Mouse (Mus musculus): Measurements from ENCODE around the gene Glis1. TPM values are rescaled to one million over a fixed set of nuclear protein-coding genes. Genes with fewer than 3 reads are reported as not detected.
A peak's percentile ranks its signal among the peaks of the same experiment; 100 is the strongest.

Glis1 gene
- polyA plus RNA-seq, 1 experiment from 2014 or later, result 1.2 TPM

DNA sequence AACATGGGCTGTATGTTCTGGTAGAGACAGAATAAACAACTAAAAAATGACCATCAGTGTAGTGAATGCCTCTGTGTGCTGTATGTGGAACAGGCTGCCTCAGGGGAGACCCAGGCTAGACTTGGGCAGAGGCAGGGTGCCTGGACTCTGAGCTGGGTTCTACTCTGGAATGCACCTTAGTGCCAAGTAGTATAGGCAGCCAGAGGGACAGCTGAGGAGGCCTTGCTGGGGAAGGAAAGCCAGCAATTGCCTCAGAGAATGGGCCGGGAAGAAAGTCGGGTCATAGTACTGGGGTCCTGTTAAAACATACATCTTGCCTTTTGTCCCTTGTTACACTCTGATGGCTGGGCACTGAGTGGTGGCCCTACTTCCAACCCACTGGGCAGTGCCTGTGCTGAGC lies 25.1 kb downstream of the Glis1 start:
- Histone ChIP-seq H3K4me2 (peak overlapping the region; percentile 38; the same call in 1 of the 2 replicates), H3K9me3 (ENCODE audit: control insufficient read depth, low read length) (no peaks in the 10 kb centered on the region), H3K4me1 (replicated peaks; ENCODE audit: control insufficient read depth, insufficient read depth, low read length) (peaks cover 19% of the 10 kb centered on the region), H3K27ac (ENCODE audit: low read depth, low read length) (no peak overlapping the region), H3K9ac (ENCODE audit: low read depth, low read length) (no peak overlapping the region), H3K36me3 (ENCODE audit: control insufficient read depth, insufficient read depth, low read length) (no peaks in the 10 kb centered on the region), H3K27me3 (replicated peaks; ENCODE audit: control insufficient read depth, insufficient read depth, low read length) (peaks cover 3% of the 10 kb centered on the region), H3K4me3 (ENCODE audit: low read depth, low read length) (no peak overlapping the region)
- DNase-seq (ENCODE audit: low spot score) (no peak), ATAC-seq (replicated peaks; ENCODE audit: low FRiP score) (no peak)
- WGBS, result 79% methylated on average over 2 of the region's 2 CpGs

DNA sequence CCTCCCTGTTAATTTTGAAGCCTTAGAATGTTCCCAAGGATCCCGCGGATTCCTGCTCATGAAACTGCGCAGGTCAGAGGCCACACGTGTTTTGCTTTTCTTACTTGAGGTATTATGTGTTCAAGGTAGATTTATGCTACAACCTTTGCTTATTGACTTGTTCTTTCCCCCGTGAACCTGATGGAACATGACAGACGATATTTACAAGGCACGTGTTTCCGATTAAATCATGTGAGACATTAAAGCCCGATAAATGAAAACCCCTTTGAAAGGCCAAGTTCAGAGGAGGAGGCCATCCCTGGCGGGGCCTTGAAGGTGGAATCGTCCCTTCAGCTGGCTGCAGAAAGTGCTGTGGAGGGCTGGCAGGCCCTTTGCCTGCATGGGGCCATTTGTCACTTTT lies 26.1 kb downstream of the Glis1 start:
- Histone ChIP-seq H3K4me2 (no peak overlapping the region), H3K27me3 (replicated peaks; ENCODE audit: control insufficient read depth, insufficient read depth, low read length) (peaks cover 3% of the 10 kb centered on the region), H3K9ac (ENCODE audit: low read depth, low read length) (no peak overlapping the region), H3K9me3 (ENCODE audit: control insufficient read depth, low read length) (no peaks in the 10 kb centered on the region), H3K4me1 (replicated peaks; ENCODE audit: control insufficient read depth, insufficient read depth, low read length) (peaks cover 19% of the 10 kb centered on the region), H3K4me3 (ENCODE audit: low read depth, low read length) (no peak overlapping the region), H3K27ac (ENCODE audit: low read depth, low read length) (no peak overlapping the region), H3K36me3 (ENCODE audit: control insufficient read depth, insufficient read depth, low read length) (no peaks in the 10 kb centered on the region)
- no peak for ATAC-seq (replicated peaks; ENCODE audit: low FRiP score)
- WGBS, result 74% methylated on average over 11 of the region's 11 CpGs
- no peak for DNase-seq (ENCODE audit: low spot score)

DNA sequence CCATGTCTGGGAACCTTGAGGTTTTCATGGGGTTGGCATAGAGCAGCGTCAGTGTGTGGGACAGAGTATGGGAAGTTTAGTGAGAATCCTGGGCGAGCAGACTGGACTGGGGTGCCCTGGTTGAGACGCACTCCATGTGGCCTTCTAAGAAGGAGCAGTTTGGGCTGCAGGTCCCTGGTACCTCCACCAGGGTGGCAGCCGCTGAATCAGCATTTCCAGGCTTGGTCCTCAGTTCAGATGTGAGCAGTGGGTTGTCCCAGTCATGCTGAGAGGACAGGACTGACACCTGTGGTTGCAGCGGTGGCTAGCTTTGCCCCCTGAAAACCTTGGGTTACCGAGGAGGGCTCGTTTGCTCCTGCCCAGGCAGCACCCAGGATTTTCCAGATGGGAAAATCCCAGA lies 33.4 kb downstream of the Glis1 start:
- no peaks in the 10 kb centered on the region for H3K36me3 ChIP-seq (ENCODE audit: control insufficient read depth, insufficient read depth, low read length)
- DNase-seq (ENCODE audit: low spot score) (no peak), ATAC-seq (replicated peaks; ENCODE audit: low FRiP score) (no peak)
- H3K4me2 ChIP-seq, result no peak overlapping the region
- H3K9me3 ChIP-seq (ENCODE audit: control insufficient read depth, low read length), result no peaks in the 10 kb centered on the region
- no peak overlapping the region for H3K27ac ChIP-seq (ENCODE audit: low read depth, low read length)
- 72% methylated on average over 7 of the region's 7 CpGs for WGBS
- H3K9ac ChIP-seq (ENCODE audit: low read depth, low read length), result no peak overlapping the region
- H3K4me1 ChIP-seq (replicated peaks; ENCODE audit: control insufficient read depth, insufficient read depth, low read length), result no peaks in the 10 kb centered on the region
- H3K27me3 ChIP-seq (replicated peaks; ENCODE audit: control insufficient read depth, insufficient read depth, low read length), result peaks cover 3% of the 10 kb centered on the region
- no peak overlapping the region for H3K4me3 ChIP-seq (ENCODE audit: low read depth, low read length)

DNA sequence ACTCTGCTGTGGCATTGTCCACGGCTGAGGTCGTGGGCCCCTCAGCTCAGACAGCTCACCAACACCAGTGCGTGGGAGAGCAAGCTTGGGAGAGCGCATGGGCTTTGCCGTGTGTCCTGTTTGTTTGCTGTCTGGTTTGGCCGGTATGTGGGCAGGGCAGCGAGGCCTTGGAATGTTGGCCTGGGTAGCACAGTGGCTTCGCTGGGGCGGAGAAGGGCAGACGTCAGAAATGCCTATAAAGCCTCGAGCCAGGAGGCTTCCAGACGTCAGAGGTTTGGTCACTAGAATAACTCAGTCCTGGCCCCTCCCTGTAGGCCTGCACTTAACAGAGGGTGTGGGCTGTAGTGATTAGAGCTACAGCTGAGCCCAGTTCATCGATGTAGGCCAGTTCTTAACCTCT lies 33.9 kb downstream of the Glis1 start:
- no peak overlapping the region for H3K4me3 ChIP-seq (ENCODE audit: low read depth, low read length)
- no peak overlapping the region for H3K4me2 ChIP-seq
- no peak for DNase-seq (ENCODE audit: low spot score)
- no peaks in the 10 kb centered on the region for H3K4me1 ChIP-seq (replicated peaks; ENCODE audit: control insufficient read depth, insufficient read depth, low read length)
- WGBS, result 47% methylated on average over 13 of the region's 13 CpGs
- H3K36me3 ChIP-seq (ENCODE audit: control insufficient read depth, insufficient read depth, low read length), result no peaks in the 10 kb centered on the region
- peaks cover 3% of the 10 kb centered on the region for H3K27me3 ChIP-seq (replicated peaks; ENCODE audit: control insufficient read depth, insufficient read depth, low read length)
- H3K27ac ChIP-seq (ENCODE audit: low read depth, low read length), result no peak overlapping the region
- H3K9ac ChIP-seq (ENCODE audit: low read depth, low read length), result no peak overlapping the region
- no peaks in the 10 kb centered on the region for H3K9me3 ChIP-seq (ENCODE audit: control insufficient read depth, low read length)
- no peak for ATAC-seq (replicated peaks; ENCODE audit: low FRiP score)

DNA sequence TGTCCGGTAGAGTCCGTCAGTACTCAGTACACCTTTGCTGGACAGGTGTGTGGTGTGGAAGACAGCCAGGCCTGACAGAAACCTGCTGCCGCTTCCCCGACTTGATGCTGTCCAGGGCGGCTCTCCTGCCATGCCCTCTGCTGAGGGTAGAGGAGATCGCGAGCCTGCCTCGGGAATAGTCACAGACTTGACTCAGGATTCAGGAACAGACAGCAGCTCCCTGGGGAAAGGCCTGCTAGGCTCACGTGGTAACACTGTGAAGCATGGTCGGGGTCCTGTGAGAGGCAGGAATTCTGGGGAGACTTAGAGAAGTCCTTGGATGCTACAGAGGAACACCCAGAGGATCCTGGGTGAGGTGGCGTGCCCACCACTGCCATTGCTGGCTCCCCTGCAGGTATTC lies 34.4 kb downstream of the Glis1 start:
- no peak for ATAC-seq (replicated peaks; ENCODE audit: low FRiP score)
- 65% methylated on average over 11 of the region's 11 CpGs for WGBS

DNA sequence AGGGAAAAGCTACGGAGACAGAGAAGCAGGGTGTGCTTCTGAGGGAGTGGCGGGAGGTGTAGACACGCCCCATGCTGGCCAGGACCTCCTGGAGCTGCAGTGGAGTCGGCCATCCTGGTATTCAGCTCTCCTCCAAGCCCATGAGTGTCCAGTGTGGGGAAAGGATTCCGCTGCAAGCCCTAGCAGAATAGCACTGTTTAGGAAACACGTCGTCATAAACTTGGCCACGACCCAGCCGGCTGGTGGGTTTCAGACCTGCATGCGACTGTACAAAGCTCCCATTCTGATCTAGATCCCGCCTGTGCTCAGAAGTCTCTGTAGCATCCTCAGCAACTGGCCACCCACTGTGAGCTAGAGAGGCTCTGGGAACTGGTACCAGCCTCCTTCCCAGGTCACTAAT lies 41.9 kb downstream of the Glis1 start:
- DNase-seq (ENCODE audit: low spot score) (no peak), ATAC-seq (replicated peaks; ENCODE audit: low FRiP score) (no peak)
- Histone ChIP-seq H3K27me3 (replicated peaks; ENCODE audit: control insufficient read depth, insufficient read depth, low read length) (peaks cover 5% of the 10 kb centered on the region), H3K4me2 (no peak overlapping the region), H3K9me3 (ENCODE audit: control insufficient read depth, low read length) (no peaks in the 10 kb centered on the region), H3K27ac (ENCODE audit: low read depth, low read length) (no peak overlapping the region), H3K9ac (ENCODE audit: low read depth, low read length) (no peak overlapping the region), H3K4me1 (replicated peaks; ENCODE audit: control insufficient read depth, insufficient read depth, low read length) (no peaks in the 10 kb centered on the region), H3K4me3 (ENCODE audit: low read depth, low read length) (no peak overlapping the region), H3K36me3 (ENCODE audit: control insufficient read depth, insufficient read depth, low read length) (no peaks in the 10 kb centered on the region)
- WGBS, result 59% methylated on average over 11 of the region's 11 CpGs

More for the DNA sequence above, 34.4 kb downstream of the Glis1 start:
- DNase-seq (ENCODE audit: low spot score), result no peak
- no peaks in the 10 kb centered on the region for H3K4me1 ChIP-seq (replicated peaks; ENCODE audit: control insufficient read depth, insufficient read depth, low read length)
- H3K27ac ChIP-seq (ENCODE audit: low read depth, low read length), result no peak overlapping the region
- H3K4me2 ChIP-seq, result no peak overlapping the region
- peaks cover 3% of the 10 kb centered on the region for H3K27me3 ChIP-seq (replicated peaks; ENCODE audit: control insufficient read depth, insufficient read depth, low read length)
- no peaks in the 10 kb centered on the region for H3K9me3 ChIP-seq (ENCODE audit: control insufficient read depth, low read length)
- H3K9ac ChIP-seq (ENCODE audit: low read depth, low read length), result no peak overlapping the region
- H3K4me3 ChIP-seq (ENCODE audit: low read depth, low read length), result no peak overlapping the region
- no peaks in the 10 kb centered on the region for H3K36me3 ChIP-seq (ENCODE audit: control insufficient read depth, insufficient read depth, low read length)

DNA sequence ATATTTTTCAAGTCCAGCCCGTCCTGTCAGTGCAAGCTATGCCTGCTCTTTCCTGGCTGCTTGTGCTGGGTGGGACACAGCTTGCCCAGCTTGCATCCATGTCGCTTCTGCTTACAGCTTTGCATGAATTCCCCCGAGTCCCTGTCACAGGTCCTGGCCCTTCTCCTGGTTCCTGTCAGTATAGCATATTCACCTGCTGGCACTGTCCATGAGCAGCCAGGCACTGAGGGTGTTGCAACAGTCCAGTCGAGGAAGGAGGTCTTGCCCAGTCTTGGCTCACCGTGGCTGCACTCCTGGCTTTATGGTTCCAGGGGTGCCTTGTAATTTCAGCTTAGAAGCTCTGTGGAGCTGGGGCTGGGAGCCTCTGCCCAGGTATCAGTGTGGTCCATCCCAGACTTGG lies 44.6 kb downstream of the Glis1 start:
- Histone ChIP-seq H3K4me1 (replicated peaks; ENCODE audit: control insufficient read depth, insufficient read depth, low read length) (no peaks in the 10 kb centered on the region), H3K9ac (ENCODE audit: low read depth, low read length) (no peak overlapping the region), H3K36me3 (ENCODE audit: control insufficient read depth, insufficient read depth, low read length) (no peaks in the 10 kb centered on the region), H3K27me3 (replicated peaks; ENCODE audit: control insufficient read depth, insufficient read depth, low read length) (peaks cover 5% of the 10 kb centered on the region; the same call in 1 of the 2 replicates), H3K27ac (ENCODE audit: low read depth, low read length) (no peak overlapping the region), H3K4me2 (no peak overlapping the region), H3K4me3 (ENCODE audit: low read depth, low read length) (no peak overlapping the region), H3K9me3 (ENCODE audit: control insufficient read depth, low read length) (no peaks in the 10 kb centered on the region)
- 74% methylated on average over 5 of the region's 5 CpGs for WGBS
- no peak for DNase-seq (ENCODE audit: low spot score)
- no peak for ATAC-seq (replicated peaks; ENCODE audit: low FRiP score)

DNA sequence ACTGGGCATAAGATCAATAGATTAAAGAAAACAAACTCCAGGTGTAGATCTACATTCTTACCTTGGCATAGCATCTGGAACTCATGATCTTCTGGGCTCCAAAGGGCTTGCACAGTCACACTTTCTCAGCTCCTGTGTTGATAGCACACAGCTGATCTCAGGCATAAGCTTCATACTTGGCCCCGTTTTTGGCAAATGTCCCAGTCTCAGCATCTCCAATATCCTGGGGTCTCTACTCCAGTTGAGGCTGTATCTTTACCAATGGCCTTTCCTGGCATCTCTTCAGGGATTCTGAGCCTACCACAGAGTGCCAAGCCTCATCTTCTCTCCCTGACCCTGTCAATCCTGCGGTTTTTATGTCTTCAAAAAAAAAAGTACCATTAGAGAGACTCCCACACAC lies 48.1 kb downstream of the Glis1 start:
- Histone ChIP-seq H3K27ac (ENCODE audit: low read depth, low read length) (no peak overlapping the region), H3K9ac (ENCODE audit: low read depth, low read length) (no peak overlapping the region), H3K4me1 (replicated peaks; ENCODE audit: control insufficient read depth, insufficient read depth, low read length) (no peaks in the 10 kb centered on the region), H3K9me3 (ENCODE audit: control insufficient read depth, low read length) (no peaks in the 10 kb centered on the region), H3K36me3 (ENCODE audit: control insufficient read depth, insufficient read depth, low read length) (no peaks in the 10 kb centered on the region), H3K4me3 (ENCODE audit: low read depth, low read length) (no peak overlapping the region), H3K27me3 (replicated peaks; ENCODE audit: control insufficient read depth, insufficient read depth, low read length) (no peaks in the 10 kb centered on the region), H3K4me2 (no peak overlapping the region)
- WGBS, result 81% methylated on average over 2 of the region's 2 CpGs
- DNase-seq (ENCODE audit: low spot score) (no peak), ATAC-seq (replicated peaks; ENCODE audit: low FRiP score) (no peak)

DNA sequence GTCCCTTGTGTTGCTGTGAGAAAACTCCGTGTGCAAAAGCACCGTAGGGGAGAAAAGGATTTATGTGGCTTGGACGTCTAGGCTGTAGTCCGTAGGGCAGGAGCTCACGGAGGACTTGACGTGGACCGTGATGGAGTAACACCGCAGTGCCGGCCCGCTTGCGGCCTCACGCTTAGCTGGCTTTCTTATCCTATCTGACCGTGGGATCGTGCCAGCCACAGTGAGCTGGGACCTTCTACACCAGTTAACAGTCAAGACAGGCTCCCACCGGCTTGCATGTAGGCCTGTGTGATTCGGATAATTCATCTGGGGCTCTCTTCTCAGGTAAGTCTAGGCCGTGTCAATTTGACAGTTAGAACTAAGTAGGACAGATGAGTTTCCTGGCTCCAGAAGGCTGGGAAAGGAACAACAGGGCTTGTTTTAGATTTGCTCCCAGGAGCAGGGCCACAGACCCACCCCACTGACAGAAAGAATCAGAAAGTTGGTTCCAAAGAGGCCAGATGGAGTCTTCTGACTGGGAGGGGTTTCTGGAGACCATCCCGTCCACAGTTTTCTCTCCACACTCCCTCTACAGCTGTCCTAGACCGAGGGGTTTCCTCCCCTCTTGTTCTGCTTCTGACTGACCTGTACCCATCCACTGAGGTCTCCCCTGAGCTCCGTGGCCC lies 49.3 kb downstream of the Glis1 start:
- H3K4me1 ChIP-seq (replicated peaks; ENCODE audit: control insufficient read depth, insufficient read depth, low read length), result no peaks in the 10 kb centered on the region
- ATAC-seq (replicated peaks; ENCODE audit: low FRiP score) (no peak), DNase-seq (ENCODE audit: low spot score) (no peak)
- WGBS, result 87% methylated on average over 20 of the region's 20 CpGs
- no peaks in the 10 kb centered on the region for H3K27me3 ChIP-seq (replicated peaks; ENCODE audit: control insufficient read depth, insufficient read depth, low read length)
- no peak overlapping the region for H3K9ac ChIP-seq (ENCODE audit: low read depth, low read length)
- no peak overlapping the region for H3K27ac ChIP-seq (ENCODE audit: low read depth, low read length)
- H3K36me3 ChIP-seq (ENCODE audit: control insufficient read depth, insufficient read depth, low read length), result no peaks in the 10 kb centered on the region
- H3K4me2 ChIP-seq, result no peak overlapping the region
- H3K4me3 ChIP-seq (ENCODE audit: low read depth, low read length), result no peak overlapping the region
- no peaks in the 10 kb centered on the region for H3K9me3 ChIP-seq (ENCODE audit: control insufficient read depth, low read length)

Measured in liver, embryonic 11.5 days (tissue).